Mouse (Mus musculus) megakaryocyte, embryonic 14.5 days (primary cell): ENCODE measurements around the gene Calb2.

ENCODE experiments used
- FLI1 ChIP-seq: IDR thresholded peaks from 2 replicates; pipeline ENCODE4 v1.6.1; 2012; ENCODE audit warnings: low read length, inconsistent platforms, mixed read lengths
- GATA1 ChIP-seq: IDR thresholded peaks from 3 replicates; pipeline ENCODE4 v1.6.1; 2012; ENCODE audit warnings: mixed read lengths, low read length, inconsistent platforms, borderline replicate concordance

DNA sequence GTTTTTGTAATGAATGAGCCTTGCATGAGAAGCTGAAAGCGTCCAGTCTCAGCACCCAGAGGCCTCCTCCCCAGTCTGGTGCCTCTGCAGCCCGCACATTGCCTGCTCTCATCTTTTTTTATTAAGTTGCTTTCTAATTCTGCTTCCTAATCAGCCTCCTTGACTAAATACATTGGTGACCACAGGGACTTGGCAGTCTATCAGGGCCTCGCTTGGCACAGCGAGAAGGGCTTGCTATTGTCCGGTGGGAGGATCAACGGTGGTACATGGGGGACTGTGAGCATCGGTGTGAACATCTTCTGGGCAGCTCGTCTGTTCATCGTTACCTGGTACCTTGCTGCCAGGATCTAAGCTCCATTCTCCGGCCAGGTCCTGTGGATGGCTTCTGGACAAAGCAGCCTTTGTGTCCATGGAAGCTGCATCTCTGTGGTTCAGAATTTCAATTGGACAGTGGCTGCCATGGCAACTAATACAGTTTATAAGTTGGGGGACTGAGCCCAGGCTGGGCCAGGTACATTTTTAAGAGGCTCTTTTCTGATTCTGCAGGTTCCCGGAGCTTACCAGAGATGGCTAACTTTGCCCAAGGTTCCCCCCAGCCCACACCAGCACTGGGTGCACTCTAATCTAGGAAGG is 14.8 kb upstream of the Calb2 start:
- TF ChIP-seq GATA1 = no peak
- no peak for TF ChIP-seq FLI1
